Mouse (Mus musculus) adrenal gland, adult 18-20 months (tissue): ENCODE measurements around the gene Smurf1. TPM values are rescaled to one million over a fixed set of nuclear protein-coding genes. Genes with fewer than 3 reads are reported as not detected.
A peak's percentile ranks its signal among the peaks of the same experiment; 100 is the strongest.

Experiments
- DNase-seq, 2 experiments: peaks; one replicate each; pipeline ENCODE4 v3.0.0; 2021 to 2022; ENCODE audit warnings: low spot score in 2 of 2
- total RNA-seq, 2 experiments: library from RNA; stranded (reverse); gene quantifications; 1 replicate in 1 of 2; 2 replicates in 1 of 2; pipeline ENCODE4 v1.2.3; 2021

Smurf1 gene
- total RNA-seq, 2 experiments from 2014 or later, result 18.3 to 18.4 TPM

DNA sequence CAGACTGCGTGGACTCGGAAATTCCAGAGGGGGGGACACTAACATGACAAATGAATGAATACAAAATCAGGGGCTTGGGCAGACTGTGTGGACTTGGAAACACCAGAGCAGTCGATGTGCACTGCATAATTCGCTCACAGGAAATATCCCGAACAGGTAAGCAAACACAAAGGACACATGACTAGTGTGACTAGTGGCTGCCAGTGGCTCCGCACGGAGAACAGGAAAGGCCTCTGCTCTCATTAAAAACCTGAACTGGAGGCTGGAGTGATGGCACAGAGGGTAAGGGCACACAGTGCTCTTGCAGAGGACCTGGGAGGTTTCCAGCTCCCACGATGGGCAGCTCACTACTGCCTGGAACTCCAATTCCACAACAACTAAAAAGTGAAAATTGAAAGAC lies 47.4 kb downstream of the Smurf1 start:
- DNase-seq, result no peak

DNA sequence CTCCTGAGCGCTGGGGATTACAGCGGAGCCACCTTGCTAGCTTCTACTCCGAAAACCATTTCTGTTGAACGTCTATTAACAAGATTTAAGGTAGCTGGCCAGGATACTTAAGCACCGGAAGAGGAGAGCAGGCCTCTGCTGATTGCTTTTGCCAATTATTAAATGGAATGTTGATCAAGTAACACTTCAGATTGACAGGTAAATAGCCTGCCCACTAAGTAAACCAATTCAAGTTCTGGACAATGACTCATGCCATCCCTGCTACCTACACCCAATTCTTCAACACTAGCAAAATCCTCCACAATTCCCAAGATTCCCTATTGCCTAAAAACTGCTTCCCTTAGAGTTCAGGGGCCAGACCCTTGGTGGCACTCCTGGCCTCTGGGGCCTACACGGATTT lies 48.5 kb downstream of the Smurf1 start:
- no peak for DNase-seq

DNA sequence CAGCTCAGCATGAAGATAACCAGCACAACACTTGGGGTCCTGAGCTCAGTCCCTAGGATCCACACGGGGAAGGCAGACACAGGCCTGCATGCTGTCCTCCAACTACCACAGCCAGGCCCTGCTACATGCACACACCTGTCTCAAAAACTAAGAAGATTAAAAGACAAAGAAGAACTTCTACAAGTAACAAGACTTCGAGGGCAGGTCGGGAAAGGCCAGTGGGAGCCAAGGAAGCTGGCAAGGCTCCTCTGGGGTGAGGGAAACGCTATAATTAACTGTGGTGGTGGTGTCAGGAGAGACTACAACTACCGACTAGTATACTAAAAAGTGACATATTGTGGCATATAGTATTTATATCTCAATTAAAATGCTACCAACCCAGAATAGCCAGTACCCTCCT lies 49.8 kb downstream of the Smurf1 start:
- no peak for DNase-seq

DNA sequence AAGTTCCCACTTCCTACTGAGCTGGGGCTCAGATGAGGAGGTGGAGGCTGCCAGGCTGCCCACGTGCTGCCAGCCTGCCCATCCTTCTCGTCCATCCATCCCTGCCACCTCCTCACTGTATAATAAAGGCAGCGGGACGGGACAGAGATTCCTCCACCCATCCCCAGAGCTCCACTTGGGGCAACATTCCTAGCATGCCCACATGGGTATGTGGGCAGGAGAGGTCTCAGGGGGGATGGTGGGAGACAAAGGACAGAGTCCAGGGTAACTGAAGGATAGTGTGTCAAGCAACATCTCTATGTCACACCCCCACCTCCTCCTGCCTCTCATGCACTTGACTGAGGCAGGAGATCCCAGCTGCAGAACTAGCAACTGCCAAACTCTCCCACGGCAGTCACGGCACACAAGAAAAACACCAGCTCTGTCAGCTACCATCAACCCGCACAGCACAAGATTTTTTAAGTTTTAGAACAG lies 51.2 kb downstream of the Smurf1 start:
- no peak for DNase-seq

DNA sequence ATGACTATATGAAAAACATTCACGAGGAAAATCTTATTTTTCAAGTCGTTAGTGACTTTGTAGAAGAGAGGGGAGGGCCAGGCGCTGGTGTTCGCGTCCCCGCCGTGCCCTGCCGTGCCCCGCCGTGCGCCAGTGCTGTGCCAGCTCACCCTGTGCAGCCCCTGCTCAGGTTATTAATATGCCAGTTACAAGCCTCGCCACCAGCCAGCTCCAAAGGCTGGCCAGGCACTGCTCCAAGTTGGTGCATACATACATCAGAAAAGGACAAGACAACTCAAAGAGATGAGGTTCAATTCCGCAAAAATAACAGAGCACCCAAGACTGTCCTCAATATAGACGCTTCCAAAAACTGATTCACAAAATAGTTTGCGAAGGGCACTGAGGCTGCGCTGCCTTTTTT lies 51.7 kb downstream of the Smurf1 start:
- DNase-seq, result no peak

DNA sequence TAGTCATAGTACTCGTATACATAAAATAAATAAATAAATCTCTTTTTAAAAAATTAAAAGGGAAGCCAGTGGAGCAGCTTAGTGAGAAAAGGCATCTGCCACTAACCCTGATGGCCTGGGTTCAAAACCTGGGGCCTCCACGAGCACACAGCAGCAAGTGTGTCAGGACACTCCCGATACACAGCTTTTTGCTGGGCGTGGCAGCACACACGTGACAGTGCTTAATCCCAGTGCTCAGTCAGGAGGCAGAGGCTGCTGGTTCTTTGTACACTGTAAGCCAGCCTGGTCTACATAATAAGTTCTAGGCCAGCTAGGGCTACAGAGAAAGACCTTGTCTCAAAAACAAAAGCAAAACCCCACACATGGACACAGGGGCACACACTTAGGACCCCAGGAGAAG lies 52.3 kb downstream of the Smurf1 start:
- no peak for DNase-seq

DNA sequence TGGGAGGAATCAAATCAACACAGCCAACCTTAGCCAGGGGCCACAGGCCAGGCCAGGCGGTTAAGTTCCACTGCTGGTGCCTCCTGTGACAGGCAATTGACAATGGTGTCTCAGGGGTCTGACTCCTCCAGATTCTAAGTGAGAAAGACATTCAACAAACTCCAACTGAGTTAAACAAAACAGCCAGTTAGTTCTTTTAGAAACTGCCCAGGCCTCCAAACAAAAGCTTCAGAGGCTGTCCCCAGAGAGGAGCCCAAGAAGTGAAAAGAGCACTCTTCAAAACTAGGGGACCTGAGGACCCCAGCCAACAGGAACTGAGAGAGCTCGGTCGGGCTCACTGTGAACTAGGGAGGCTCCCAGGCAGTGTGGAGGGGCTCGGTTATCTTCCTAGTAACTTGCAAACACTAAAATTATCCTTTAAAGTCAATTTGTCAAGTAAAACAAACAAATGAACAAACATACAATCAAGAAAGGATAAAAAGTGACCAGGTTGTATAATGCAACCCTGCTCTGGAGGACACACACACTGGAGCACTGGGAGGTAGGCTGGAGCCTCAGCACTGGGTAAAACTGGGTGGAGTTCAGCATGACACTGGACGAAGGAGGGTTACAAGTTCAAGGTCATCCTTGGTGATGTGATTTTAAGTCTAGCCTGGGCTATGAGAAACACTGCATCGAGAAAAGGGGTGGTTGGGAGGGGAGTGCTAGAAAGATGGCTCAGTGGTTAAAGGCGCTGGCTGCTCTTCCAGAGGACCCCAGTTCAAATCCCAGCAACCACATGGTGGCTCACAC lies 52.9 kb downstream of the Smurf1 start:
- DNase-seq, result no peak

DNA sequence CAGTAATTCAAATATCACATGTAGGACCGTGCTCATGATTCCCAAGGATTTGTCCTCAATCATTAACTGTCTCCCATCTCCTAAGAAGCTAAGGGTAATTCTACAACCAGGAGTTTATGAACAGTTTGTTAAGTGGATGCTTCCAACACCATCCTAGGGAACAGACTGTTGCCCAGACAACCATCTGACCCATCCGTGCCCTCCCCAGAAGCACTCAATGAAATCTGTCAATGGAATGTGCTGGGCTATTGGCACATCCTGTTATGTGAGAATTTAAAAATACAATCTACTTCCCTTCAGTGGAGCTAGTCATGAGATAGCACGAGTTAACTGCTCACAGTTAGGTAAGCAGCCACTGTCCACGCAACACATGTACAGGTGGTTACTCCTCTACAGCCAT lies 56.1 kb downstream of the Smurf1 start:
- no peak for DNase-seq

DNA sequence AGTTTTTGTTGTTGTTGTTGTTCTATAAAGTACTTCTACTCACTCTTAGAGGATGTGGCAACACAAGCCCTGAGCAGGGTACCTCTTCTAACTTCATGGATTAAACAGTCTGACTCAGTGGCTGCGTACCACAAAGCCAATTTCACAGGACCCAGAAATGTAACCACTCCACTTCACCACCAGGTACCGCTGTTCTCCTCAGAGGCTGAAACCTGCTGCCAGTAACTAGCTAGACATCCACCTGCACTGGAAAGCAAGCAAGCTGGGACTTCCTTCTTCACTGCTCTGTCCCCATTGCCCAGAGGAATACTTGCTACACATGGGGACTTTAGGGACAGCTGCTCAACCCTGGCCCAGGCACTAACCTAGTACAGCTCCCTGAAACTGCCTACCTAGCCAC lies 58.1 kb downstream of the Smurf1 start:
- DNase-seq, result no peak

DNA sequence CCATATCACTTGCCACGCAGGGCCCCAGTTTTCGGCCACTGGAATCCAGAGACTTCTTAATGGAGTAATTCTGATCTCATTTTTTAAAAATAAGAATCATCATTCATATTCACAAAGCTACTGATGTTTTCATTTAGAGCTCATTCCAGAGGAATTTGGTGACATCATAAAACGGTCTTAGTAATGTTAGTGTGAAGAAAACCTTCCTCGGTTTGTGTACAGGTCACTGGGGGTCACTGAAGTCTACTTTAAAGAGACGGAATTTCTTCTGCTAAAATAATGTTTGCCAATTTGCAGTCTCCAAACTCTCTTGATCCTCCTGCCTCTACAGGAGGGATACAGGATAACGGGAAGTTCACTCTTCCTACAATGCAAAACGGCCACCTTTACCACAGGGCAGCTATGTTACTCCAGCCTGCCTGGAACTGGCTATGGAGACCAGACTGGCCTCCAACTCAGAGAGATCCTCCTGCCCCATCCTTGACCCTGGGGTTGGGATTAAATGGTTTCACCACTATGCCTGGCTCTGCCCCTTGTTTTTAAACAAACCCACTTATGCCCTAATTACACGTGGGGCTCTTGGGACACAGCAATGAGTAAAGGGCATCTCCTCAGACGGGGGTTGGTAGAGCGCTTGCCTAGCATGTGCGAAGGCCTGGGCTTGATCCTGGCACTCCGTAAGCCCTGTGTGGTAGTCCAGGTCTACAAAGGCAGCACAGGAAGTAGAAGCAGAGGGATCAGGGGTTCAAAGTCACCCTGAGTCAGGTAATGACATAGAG lies 61.1 kb downstream of the Smurf1 start:
- DNase-seq, result no peak

DNA sequence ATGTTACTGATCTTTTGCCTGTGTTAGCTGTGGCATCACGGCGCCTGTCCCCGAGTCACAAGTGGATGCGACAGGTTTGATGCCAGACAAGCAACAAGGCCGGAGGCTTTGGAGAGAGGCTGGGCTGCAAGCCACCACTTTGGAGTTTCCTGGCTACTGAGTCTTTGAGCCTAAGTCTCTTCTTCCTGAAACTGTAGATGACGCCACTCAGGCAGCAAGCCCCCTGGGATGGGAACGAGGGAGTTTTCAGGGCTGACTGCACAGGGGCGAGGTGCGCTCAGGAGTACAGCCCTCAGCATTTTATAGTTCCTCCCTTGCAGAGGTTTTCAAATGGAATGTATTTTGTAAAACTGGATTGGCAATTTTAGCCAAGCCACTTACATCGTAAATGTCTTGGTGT lies 63.9 kb downstream of the Smurf1 start:
- DNase-seq, result no peak

DNA sequence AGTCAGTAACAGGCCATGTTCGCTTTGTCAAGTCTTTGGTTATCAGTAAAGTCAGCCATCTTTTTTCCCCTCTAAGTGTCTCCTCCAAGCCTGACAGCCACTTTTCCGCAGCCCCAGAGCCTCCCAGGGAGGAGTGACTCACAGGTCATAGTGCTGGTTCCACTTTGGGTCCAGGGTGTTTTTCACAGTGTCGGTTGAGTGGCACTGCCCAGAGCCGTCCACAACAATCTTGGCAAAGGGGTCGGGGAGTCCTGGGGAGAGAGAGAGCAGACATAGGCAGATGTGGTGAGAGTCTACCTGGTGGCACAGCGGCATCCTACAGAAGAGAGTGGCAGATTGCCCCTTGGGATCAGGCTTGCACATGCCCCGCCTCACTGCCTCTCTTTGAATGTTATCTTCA lies 64.6 kb downstream of the Smurf1 start:
- DNase-seq, result no peak

DNA sequence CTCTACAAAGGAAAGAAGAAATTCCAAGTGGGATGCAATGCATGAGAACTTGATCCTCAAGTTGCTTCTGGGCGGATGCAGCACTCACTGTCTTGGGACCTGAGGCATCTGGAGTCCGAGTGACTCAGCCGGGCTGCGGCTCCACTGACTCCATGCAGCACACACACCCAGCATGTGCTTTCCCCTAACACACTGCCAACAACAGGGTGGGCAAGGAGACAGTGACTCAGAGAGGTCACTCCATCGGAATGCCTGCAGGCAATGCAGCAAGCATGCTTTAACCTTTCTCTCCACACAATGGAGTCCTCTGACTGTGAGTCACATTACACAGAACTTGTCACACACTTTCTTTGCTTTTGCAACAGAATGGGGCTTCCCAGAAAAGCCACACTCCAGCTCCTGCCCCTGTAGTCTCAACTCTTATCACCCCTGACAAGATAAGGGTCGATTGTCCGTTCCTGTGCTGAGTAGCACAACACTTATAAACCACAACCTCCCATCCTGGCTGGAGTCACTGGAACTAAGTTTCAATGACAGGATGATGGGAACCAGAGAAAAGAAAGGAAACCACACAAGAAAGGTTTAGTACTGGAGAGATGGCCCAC lies 67.1 kb downstream of the Smurf1 start:
- no peak for DNase-seq

DNA sequence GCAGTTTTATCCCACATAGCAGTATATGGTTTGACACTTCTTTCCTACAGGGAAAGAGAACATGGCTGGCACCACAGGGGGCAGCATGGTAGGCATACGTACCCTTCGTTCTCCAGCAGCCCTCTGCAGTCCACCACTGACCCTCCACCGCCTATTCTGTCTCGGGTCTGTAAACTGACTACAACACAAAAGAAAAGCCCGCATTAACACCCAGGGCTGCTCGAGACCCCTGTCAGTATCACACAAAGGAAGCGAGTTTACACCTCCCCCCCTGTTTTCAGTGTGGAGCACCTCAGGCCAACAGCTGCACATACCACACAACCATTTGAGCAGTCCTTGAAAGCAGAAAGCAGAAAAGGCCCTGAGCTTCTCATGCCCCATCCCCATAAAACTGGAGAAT lies 67.8 kb downstream of the Smurf1 start:
- no peak for DNase-seq

DNA sequence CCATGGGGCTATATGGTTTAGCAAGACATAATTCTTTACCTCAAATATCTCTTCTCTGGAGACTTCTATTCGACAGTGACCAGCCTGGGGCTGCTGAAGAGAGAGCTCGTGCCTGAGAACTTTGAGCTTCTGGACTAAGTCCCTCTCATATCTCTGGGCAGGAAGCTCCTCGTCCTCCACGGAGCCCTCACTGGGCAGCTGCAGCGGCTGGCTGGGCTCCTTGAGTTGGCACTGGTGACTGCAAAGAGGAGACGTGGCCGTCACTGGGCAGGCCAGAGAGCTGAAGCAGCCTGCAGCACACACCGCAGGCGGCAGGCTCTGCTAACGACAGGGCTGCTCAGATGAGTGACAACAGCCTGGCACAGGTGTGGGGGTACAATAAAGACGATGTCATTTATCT lies 74.4 kb downstream of the Smurf1 start:
- no peak for DNase-seq

DNA sequence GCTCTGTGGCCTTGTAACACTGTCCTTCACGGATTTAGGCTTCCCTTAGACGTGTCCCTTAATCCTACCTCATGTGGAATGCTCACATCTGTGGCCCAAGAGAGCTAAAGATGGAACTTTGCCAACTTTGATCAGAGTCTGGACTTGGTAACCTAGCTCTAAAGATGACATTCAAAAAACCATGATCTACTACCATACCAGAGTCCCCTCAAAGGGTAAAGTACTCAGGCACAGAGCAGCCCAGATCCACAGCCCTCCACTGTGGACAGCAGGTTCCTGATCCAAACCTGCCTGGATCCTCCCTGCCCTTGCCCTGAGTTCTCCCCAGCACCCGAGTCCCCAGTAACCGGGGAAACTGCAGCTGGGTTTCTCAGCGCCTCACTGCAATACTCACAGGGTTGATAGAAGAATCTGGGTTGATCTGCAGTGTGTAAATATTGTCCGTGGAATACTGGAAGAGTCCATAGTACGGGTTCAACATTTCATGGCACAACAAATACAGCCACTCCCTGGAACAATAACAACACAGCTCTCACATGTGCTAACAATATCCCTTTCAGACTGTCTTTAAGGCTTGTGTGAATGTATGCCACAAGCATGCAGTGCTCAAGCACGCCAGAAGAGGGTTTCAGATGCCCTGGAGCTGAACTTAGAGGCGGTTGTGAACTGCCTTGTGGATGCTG lies 79.5 kb downstream of the Smurf1 start:
- DNase-seq, result no peak

DNA sequence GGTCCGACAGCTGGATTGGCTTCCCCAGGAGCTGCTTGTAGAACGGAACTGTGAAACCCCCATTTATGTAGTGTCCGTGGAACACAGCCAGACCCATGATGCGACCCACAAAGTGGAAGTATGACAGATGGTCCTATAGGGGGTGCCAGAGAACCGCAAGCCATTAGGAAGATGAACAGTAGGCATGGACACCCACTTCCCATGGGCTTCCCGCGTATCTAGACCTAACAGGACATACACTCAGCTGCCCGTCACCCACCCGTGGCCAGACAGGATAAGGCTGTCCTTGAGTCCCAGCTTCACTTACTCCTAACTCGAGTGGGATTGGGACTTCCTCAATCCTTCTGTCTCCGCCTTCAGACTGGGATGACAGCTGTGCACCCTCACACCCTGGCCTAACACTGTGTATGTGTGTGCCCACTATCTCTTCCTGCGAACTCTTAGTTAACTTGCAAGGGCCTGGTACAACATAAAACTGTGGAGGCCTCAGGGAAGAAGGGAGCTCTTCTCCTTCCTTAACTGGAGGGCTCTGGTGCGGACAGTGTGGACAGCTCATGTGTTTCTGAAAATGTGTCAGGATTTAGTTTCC lies 80.9 kb downstream of the Smurf1 start:
- no peak for DNase-seq

DNA sequence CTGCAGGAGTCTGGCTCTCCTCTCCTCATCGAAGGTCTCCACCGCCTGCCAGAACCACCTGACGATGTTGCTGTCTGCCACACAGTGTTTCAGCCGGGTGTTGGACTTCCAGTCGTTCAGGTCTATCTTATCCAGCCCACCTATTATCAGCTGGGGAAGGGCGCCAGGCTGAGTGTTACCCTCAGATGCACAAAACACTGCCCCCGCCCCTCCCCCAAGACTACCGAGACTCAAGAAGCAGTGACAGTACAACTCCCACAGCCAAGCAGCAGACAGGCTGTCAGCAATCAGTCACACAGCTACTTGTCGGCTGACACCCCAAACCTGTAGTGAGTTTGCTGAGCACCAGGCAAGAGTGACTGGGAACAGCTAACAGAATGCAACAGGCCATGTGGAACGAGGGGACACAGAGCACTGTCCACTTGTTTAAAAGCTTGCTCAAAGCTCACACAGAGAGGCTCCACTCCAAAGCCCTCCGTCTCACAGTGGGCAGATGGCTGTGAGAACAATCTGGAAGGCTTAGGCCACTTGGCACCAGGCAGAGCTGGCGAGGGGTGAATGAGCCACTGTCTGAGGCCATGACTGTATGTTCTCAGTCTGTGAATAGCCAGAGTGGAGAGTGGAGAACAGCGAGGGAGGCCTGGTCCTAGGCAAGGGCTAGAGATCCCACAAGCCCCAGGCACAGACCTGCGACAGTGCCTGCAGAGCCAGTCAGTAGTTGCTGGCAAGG lies 83.8 kb downstream of the Smurf1 start:
- DNase-seq, result no peak

DNA sequence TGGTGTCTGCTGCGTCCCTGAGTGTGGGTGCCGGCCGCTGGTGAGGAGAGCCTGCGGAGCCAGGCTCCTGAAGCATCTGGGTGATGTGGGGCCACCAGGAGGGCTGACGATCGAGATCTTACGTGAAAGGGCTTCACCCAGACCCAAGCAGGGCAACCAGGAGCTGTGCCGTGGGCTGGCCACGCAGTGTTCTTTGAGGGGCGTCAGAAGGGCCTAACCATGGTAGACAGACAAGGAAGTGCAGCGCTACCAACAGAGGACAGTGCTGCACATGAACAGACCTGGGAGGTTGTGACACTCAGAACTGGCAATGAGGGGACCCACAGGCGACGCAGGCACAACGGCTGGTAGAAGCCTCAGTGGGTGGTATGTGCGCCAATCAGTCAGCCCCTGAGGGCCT lies 88.6 kb downstream of the Smurf1 start:
- DNase-seq, result no peak

DNA sequence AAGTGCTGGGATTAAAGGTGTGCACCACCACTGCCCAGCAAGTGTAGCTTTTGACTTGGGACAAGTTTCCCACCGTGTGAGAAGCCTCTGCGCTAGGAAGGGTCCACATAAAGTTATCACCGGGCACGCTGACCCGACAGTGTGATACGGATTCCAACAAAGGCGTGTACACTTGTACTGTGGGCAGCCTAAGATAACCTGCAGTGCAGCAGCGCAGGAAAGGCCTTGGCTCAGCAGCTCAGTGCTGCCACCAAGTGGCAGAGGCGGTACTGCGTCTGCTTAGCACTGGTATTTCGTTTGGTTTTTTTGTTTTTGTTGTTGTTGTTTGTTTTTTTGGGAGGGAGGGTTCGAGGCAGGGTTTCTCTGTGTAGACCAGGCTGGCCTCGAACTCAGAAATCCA lies 89.8 kb downstream of the Smurf1 start:
- peak; percentile 69 to 80 for DNase-seq

DNA sequence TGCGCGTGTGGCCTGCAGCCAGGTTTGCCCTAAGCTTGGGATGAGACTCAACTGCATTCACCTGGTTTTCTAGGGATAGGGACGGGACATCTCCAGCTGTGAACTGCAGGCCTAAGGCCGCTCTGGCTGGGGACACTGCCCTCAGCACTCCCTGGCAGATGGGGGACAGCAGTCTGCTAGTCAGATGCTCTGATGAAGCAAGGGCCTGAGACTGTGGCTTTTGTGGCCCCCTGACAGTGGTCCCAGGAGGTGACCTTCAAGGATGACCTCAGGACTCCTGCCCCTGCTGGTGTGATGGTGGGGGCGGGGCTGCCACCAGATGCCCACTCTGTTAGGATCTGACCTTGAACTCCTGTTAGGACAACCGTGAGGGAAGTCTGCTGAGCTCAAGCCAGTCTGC lies 90.4 kb downstream of the Smurf1 start:
- no peak for DNase-seq
